Mouse (Mus musculus) cerebellum, postnatal 10 days (tissue): ENCODE measurements around the gene Fam78a.
A peak's percentile ranks its signal among the peaks of the same experiment; 100 is the strongest.

ENCODE experiments used
- DNase-seq, 2 experiments: peaks; one replicate each; pipeline ENCODE4 v3.0.0; 2021; ENCODE audit warnings: mixed read lengths in 2 of 2

The Fam78a gene

GRCm38 (mm10) chr2:32096122-32096420 lies 11.4 kb upstream of the Fam78a start:
- peak in 1 of 2 experiments; percentile 72 for DNase-seq

GRCm38 (mm10) chr2:32095351-32096121 lies 10.9 kb upstream of the Fam78a start, which contains the start of gene Plpp7:
Gene Plpp7 (plus strand): TSS chr2:32095528.
- peak; percentile 90 to 93 for DNase-seq

- no peak for DNase-seq
These were observed 9.5 kb upstream of the Fam78a start for GRCm38 (mm10) chr2:32094001-32094707.

GRCm38 (mm10) chr2:32091956-32092355 lies 7.3 kb upstream of the Fam78a start:
- DNase-seq = no peak

GRCm38 (mm10) chr2:32090145-32090544 lies 5.5 kb upstream of the Fam78a start:
- peak; percentile 36 to 51 for DNase-seq

GRCm38 (mm10) chr2:32089606-32090005 lies 4.9 kb upstream of the Fam78a start:
- DNase-seq = no peak

- peak; percentile 64 to 66 for DNase-seq
These were observed 3.8 kb upstream of the Fam78a start for GRCm38 (mm10) chr2:32088372-32088981.

GRCm38 (mm10) chr2:32087606-32088005 lies 2.9 kb upstream of the Fam78a start:
- no peak for DNase-seq

GRCm38 (mm10) chr2:32085231-32085630 lies 574 bp upstream of the Fam78a start:
- DNase-seq = no peak

- no peak for DNase-seq
These were observed 179 bp upstream of the Fam78a start for GRCm38 (mm10) chr2:32084872-32085199.

GRCm38 (mm10) chr2:32083159-32084011 lies 1.3 kb downstream of the Fam78a start:
- DNase-seq = peak; percentile 31 to 40

GRCm38 (mm10) chr2:32082229-32082628 lies 2.4 kb downstream of the Fam78a start:
- DNase-seq = no peak

- no peak for DNase-seq
These were observed 3.2 kb downstream of the Fam78a start for GRCm38 (mm10) chr2:32081296-32081929.

GRCm38 (mm10) chr2:32080681-32081080 lies 4.0 kb downstream of the Fam78a start:
- DNase-seq = no peak

- peak in 1 of 2 experiments; percentile 38 for DNase-seq
These were observed 5.4 kb downstream of the Fam78a start for GRCm38 (mm10) chr2:32079191-32079725.

GRCm38 (mm10) chr2:32078522-32078921 lies 6.1 kb downstream of the Fam78a start:
- DNase-seq = no peak

- DNase-seq = no peak
These were observed 6.9 kb downstream of the Fam78a start for GRCm38 (mm10) chr2:32077744-32078143.

GRCm38 (mm10) chr2:32075368-32075767 lies 9.3 kb downstream of the Fam78a start:
- no peak for DNase-seq

GRCm38 (mm10) chr2:32074404-32074803 lies 10.3 kb downstream of the Fam78a start:
- DNase-seq = peak; percentile 53 to 73

GRCm38 (mm10) chr2:32070747-32071146 lies 13.9 kb downstream of the Fam78a start:
- no peak for DNase-seq

- no peak for DNase-seq
These were observed 15.6 kb downstream of the Fam78a start for GRCm38 (mm10) chr2:32068811-32069607.
